Mouse (Mus musculus): ENCODE data around the gene Hdgfl3. TPM values are rescaled to one million over a fixed set of nuclear protein-coding genes. Genes with fewer than 3 reads are reported as not detected.
"Not testable (repeated sequence)": the region's sequence is repeated elsewhere in the genome, so short reads cannot be mapped to it uniquely, and the experiment has no call there.

The Hdgfl3 gene
- polyA plus RNA-seq, 1 experiment from 2014 or later, result 0.39 TPM

GRCm38 (mm10) chr7:81845313-81845712 is 89.0 kb downstream of the Hdgfl3 start:
- Histone ChIP-seq H3K36me3 (ENCODE audit: control insufficient read depth, insufficient read depth) (no peaks in the 10 kb centered on the region), H3K27me3 (ENCODE audit: control insufficient read depth, insufficient read depth, low read depth, low read length) (peaks cover 12% of the 10 kb centered on the region), H3K4me2 (ENCODE audit: low read depth, low read length) (no peak overlapping the region), H3K4me3 (ENCODE audit: low read depth, low read length) (no peak overlapping the region), H3K9me3 (replicated peaks; ENCODE audit: control insufficient read depth, low read length) (no peaks in the 10 kb centered on the region), H3K9ac (ENCODE audit: low read depth, low read length) (no peak overlapping the region), H3K4me1 (ENCODE audit: control insufficient read depth, low read depth, low read length) (no peaks in the 10 kb centered on the region), H3K27ac (ENCODE audit: low read length) (no peak overlapping the region)
- no peak for ATAC-seq (ENCODE audit: low read depth)
- WGBS (ENCODE audit: insufficient replicate concordance), result 52% methylated on average over 3 of the region's 3 CpGs

DNA sequence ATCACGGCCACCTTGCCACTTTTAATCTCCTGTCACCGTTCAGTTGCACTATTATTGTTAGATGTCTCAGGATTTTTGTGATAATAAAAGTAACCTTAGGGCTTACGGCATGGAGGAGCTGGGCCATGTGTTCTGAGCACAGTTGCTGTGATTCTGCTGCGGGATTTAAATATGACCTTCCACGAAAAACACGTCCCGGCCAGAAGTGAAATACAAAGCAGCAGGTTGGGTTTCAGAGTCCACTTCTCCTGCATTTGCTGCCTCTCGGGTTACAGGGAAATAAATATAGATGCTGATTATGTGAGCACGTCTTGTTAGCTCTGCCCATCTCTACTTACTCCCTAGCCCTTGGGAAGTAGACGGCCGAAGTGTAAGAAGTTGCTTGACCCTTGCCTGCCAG is 89.5 kb downstream of the Hdgfl3 start:
- Histone ChIP-seq H3K36me3 (ENCODE audit: control insufficient read depth, insufficient read depth) (no peaks in the 10 kb centered on the region), H3K4me3 (ENCODE audit: low read depth, low read length) (no peak overlapping the region), H3K27me3 (ENCODE audit: control insufficient read depth, insufficient read depth, low read depth, low read length) (peaks cover 12% of the 10 kb centered on the region), H3K27ac (ENCODE audit: low read length) (no peak overlapping the region), H3K9me3 (replicated peaks; ENCODE audit: control insufficient read depth, low read length) (no peaks in the 10 kb centered on the region), H3K9ac (ENCODE audit: low read depth, low read length) (no peak overlapping the region), H3K4me2 (ENCODE audit: low read depth, low read length) (no peak overlapping the region), H3K4me1 (ENCODE audit: control insufficient read depth, low read depth, low read length) (no peaks in the 10 kb centered on the region)
- WGBS (ENCODE audit: insufficient replicate concordance), result 68% methylated on average over 11 of the region's 11 CpGs
- no peak for ATAC-seq (ENCODE audit: low read depth)

DNA sequence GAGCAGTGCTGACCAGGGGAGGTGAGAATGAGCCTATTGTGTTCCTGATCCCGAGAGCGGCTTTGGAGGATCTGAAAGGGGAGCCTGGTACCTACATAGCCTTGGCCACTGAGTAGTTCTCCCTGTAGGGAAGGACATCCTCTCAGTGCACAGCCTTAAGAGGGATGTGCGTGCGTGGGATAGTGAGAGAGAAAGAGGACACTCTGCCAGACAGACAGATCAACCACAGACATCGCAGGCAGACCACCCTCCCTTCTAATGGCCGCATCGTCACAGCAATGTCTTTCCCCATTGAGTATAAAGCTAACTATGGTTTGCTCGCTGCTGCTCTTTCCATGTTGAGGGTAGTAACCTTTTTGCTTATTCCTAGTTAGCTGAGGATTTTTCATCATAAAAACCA is 90.4 kb downstream of the Hdgfl3 start:
- ATAC-seq (ENCODE audit: low read depth), result no peak
- Histone ChIP-seq H3K4me1 (ENCODE audit: control insufficient read depth, low read depth, low read length) (no peaks in the 10 kb centered on the region), H3K4me2 (ENCODE audit: low read depth, low read length) (no peak overlapping the region), H3K27me3 (ENCODE audit: control insufficient read depth, insufficient read depth, low read depth, low read length) (peaks cover 12% of the 10 kb centered on the region), H3K27ac (ENCODE audit: low read length) (no peak overlapping the region), H3K9ac (ENCODE audit: low read depth, low read length) (no peak overlapping the region), H3K9me3 (replicated peaks; ENCODE audit: control insufficient read depth, low read length) (no peaks in the 10 kb centered on the region), H3K4me3 (ENCODE audit: low read depth, low read length) (no peak overlapping the region), H3K36me3 (ENCODE audit: control insufficient read depth, insufficient read depth) (no peaks in the 10 kb centered on the region)
- 64% methylated on average over 8 of the region's 8 CpGs for WGBS (ENCODE audit: insufficient replicate concordance)

GRCm38 (mm10) chr7:81842998-81843397 is 91.3 kb downstream of the Hdgfl3 start:
- Histone ChIP-seq H3K27me3 (ENCODE audit: control insufficient read depth, insufficient read depth, low read depth, low read length) (peaks cover 12% of the 10 kb centered on the region), H3K27ac (ENCODE audit: low read length) (no peak overlapping the region), H3K36me3 (ENCODE audit: control insufficient read depth, insufficient read depth) (no peaks in the 10 kb centered on the region), H3K9ac (ENCODE audit: low read depth, low read length) (no peak overlapping the region), H3K4me3 (ENCODE audit: low read depth, low read length) (no peak overlapping the region), H3K4me1 (ENCODE audit: control insufficient read depth, low read depth, low read length) (no peaks in the 10 kb centered on the region), H3K9me3 (replicated peaks; ENCODE audit: control insufficient read depth, low read length) (no peaks in the 10 kb centered on the region), H3K4me2 (ENCODE audit: low read depth, low read length) (no peak overlapping the region)
- no peak for ATAC-seq (ENCODE audit: low read depth)
- WGBS (ENCODE audit: insufficient replicate concordance), result 13% methylated on average over 1 of the region's 1 CpGs

- no peak overlapping the region for H3K4me3 ChIP-seq (ENCODE audit: low read depth, low read length)
- peaks cover 10% of the 10 kb centered on the region for H3K27me3 ChIP-seq (ENCODE audit: control insufficient read depth, insufficient read depth, low read depth, low read length)
- no peaks in the 10 kb centered on the region for H3K4me1 ChIP-seq (ENCODE audit: control insufficient read depth, low read depth, low read length)
- WGBS (ENCODE audit: insufficient replicate concordance), result 73% methylated on average over 7 of the region's 7 CpGs
- ATAC-seq (ENCODE audit: low read depth), result no peak
- H3K36me3 ChIP-seq (ENCODE audit: control insufficient read depth, insufficient read depth), result no peaks in the 10 kb centered on the region
- H3K9ac ChIP-seq (ENCODE audit: low read depth, low read length), result no peak overlapping the region
- no peak overlapping the region for H3K4me2 ChIP-seq (ENCODE audit: low read depth, low read length)
- no peaks in the 10 kb centered on the region for H3K9me3 ChIP-seq (replicated peaks; ENCODE audit: control insufficient read depth, low read length)
- no peak overlapping the region for H3K27ac ChIP-seq (ENCODE audit: low read length)
Measured at GRCm38 (mm10) chr7:81842141-81842540, 92.1 kb downstream of the Hdgfl3 start.

GRCm38 (mm10) chr7:81841439-81841838 is 92.8 kb downstream of the Hdgfl3 start:
- ATAC-seq (ENCODE audit: low read depth), result no peak
- 63% methylated on average over 6 of the region's 6 CpGs for WGBS (ENCODE audit: insufficient replicate concordance)
- Histone ChIP-seq H3K4me2 (ENCODE audit: low read depth, low read length) (no peak overlapping the region), H3K4me1 (ENCODE audit: control insufficient read depth, low read depth, low read length) (no peaks in the 10 kb centered on the region), H3K9me3 (replicated peaks; ENCODE audit: control insufficient read depth, low read length) (no peaks in the 10 kb centered on the region), H3K27ac (ENCODE audit: low read length) (no peak overlapping the region), H3K36me3 (ENCODE audit: control insufficient read depth, insufficient read depth) (no peaks in the 10 kb centered on the region), H3K9ac (ENCODE audit: low read depth, low read length) (no peak overlapping the region), H3K4me3 (ENCODE audit: low read depth, low read length) (no peak overlapping the region), H3K27me3 (ENCODE audit: control insufficient read depth, insufficient read depth, low read depth, low read length) (peaks cover 8% of the 10 kb centered on the region; the same call in 1 of the 2 replicates)

DNA sequence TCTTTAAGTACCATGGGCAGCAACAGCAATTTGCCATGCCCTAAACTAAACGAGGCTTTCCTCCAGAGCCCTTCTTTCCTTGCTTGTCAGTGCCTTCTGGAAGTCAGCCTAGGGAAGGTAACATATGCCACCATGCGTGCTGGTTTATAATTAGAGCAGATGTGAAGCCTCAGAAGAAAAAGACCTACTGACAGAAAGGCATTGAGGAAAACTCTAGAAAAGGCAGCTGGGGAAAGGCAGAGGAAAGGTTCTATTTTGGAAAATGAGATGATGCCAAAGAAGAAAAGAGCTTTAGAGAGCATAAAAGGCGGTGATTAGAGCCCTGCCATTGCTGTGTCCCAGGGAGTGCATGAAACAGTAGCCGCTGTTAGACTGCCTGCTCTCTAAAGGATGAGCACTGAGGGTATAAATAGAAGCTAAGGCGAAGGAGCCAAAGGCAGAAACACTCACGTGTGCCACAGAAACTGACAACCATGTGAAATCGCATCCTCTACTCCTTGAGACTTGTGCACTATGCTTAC is 93.6 kb downstream of the Hdgfl3 start:
- no peak for ATAC-seq (ENCODE audit: low read depth)
- Histone ChIP-seq H3K9me3 (replicated peaks; ENCODE audit: control insufficient read depth, low read length) (no peaks in the 10 kb centered on the region), H3K4me1 (ENCODE audit: control insufficient read depth, low read depth, low read length) (no peaks in the 10 kb centered on the region), H3K4me2 (ENCODE audit: low read depth, low read length) (no peak overlapping the region), H3K36me3 (ENCODE audit: control insufficient read depth, insufficient read depth) (no peaks in the 10 kb centered on the region), H3K4me3 (ENCODE audit: low read depth, low read length) (no peak overlapping the region), H3K27ac (ENCODE audit: low read length) (no peak overlapping the region), H3K27me3 (ENCODE audit: control insufficient read depth, insufficient read depth, low read depth, low read length) (0 out of 2 replicates have a peak, but pooled peaks cover 8% of the 10 kb centered on the region), H3K9ac (ENCODE audit: low read depth, low read length) (no peak overlapping the region)
- 69% methylated on average over 7 of the region's 7 CpGs for WGBS (ENCODE audit: insufficient replicate concordance)

DNA sequence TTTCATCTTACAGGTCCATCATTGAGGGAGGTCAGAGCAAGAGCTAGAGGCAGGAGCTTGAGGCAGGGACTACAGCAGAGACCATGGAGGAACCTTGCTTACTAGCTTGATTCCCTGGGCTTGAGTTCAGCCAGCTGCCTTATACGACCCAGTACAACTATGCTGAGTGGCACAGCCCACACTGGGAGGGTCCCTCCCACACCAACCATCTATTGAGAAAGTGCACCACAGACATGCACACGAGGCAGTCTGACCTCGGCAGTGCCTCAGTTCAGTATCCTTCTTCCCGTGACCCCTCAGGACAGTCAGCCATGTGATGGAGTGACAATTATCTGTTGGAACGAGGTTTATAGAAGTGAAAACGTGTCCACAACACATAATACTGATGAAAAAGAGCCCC is 94.5 kb downstream of the Hdgfl3 start:
- ATAC-seq (ENCODE audit: low read depth), result no peak

GRCm38 (mm10) chr7:81837771-81838170 is 96.5 kb downstream of the Hdgfl3 start:
- not testable (repeated sequence) for H3K4me3 ChIP-seq (ENCODE audit: low read depth, low read length); H3K27me3 ChIP-seq (ENCODE audit: control insufficient read depth, insufficient read depth, low read depth, low read length); H3K27ac ChIP-seq (ENCODE audit: low read length); H3K4me1 ChIP-seq (ENCODE audit: control insufficient read depth, low read depth, low read length); H3K9ac ChIP-seq (ENCODE audit: low read depth, low read length); ATAC-seq (ENCODE audit: low read depth); H3K4me2 ChIP-seq (ENCODE audit: low read depth, low read length); H3K9me3 ChIP-seq (replicated peaks; ENCODE audit: control insufficient read depth, low read length); H3K36me3 ChIP-seq (ENCODE audit: control insufficient read depth, insufficient read depth)
- 64% methylated on average over 5 of the region's 5 CpGs for WGBS (ENCODE audit: insufficient replicate concordance)

More for the DNA sequence above, 94.5 kb downstream of the Hdgfl3 start:
- 47% methylated on average over 6 of the region's 6 CpGs for WGBS (ENCODE audit: insufficient replicate concordance)
- Histone ChIP-seq H3K4me2 (ENCODE audit: low read depth, low read length) (no peak overlapping the region), H3K4me1 (ENCODE audit: control insufficient read depth, low read depth, low read length) (no peaks in the 10 kb centered on the region), H3K27me3 (ENCODE audit: control insufficient read depth, insufficient read depth, low read depth, low read length) (0 out of 2 replicates have a peak, but pooled peaks cover 1% of the 10 kb centered on the region), H3K36me3 (ENCODE audit: control insufficient read depth, insufficient read depth) (no peaks in the 10 kb centered on the region), H3K9me3 (replicated peaks; ENCODE audit: control insufficient read depth, low read length) (no peaks in the 10 kb centered on the region), H3K4me3 (ENCODE audit: low read depth, low read length) (no peak overlapping the region), H3K9ac (ENCODE audit: low read depth, low read length) (no peak overlapping the region), H3K27ac (ENCODE audit: low read length) (no peak overlapping the region)

Measured in liver, embryonic 16.5 days (tissue).